Mouse (Mus musculus) effector memory CD4-positive, alpha-beta T cell, adult 5 months (primary cell): ENCODE data around the gene Lyrm9. TPM values are rescaled to one million over a fixed set of nuclear protein-coding genes. Genes with fewer than 3 reads are reported as not detected.

Experiments
- polyA plus RNA-seq: library from polyadenylated mRNA; unstranded; fragments of 100-300 nt; shearing (Covaris generic); gene quantifications from one replicate; pipeline ENCODE4 v1.2.1, GENCODE M21; 2017

The Lyrm9 gene
- polyA plus RNA-seq: 10.4 TPM

DNA sequence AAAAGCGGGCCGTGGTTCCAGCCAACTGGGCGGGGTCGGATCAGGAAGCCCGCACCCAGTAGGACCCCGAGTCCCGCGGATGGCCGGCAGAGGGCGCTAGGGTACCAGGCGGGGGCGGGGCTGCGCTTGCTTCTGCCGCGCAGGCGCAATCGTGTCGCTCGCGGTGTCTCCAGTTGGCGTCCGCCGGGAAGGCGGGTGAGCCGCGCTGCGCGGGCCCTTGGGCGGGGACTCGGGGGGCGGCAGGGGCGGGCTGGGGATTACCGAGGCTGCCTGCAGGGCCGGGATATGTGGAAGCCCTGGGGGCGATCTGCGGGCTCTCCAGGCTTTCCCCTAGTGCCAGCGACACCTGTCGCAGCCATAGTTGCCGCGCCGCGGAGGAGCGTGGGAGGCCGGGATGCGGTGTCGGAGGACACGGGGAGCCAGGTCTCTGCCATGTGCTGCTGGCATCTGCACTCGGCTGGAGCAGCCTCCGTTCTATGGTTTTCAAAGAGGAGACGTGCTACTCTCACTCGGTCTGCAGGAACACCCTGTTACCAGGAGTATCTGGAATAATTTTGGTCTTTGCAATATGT lies at the start of gene Lyrm9:
Lyrm9 (plus strand) TSS at position 143 of the 572 bp plus-strand sequence.

Other genes with a start within 250 kb of the Lyrm9 start
- 10.0 TPM for gene Nlk, start 129.2 kb upstream of the Lyrm9 start, polyA plus RNA-seq
- gene Ccnq, start 74.9 kb upstream of the Lyrm9 start, polyA plus RNA-seq: 17.2 TPM
- gene Nos2, start 94.2 kb downstream of the Lyrm9 start, polyA plus RNA-seq: not detected
- gene Lgals9, start 158.4 kb downstream of the Lyrm9 start, polyA plus RNA-seq: 150 TPM